ENCODE assay signal across 23 mouse cellular contexts in genomic region chr5:97601384-97601783, GRCm38 (mm10).
DNase-seq lines count a peak whose midpoint lies in the region; ATAC-seq and TF ChIP-seq lines count a peak whose summit lies in the region.
"Had no signal": no experiment of that assay in that cellular context is flagged by ENCODE, and none has a peak within 500 bp of the region (broad histone marks: within the 10 kb centered on the region; RNA-seq: fewer than 3 reads in every experiment).

No protein-coding gene starts in this region.

- no peak overlapping the region for H3K27ac ChIP-seq in kidney, embryonic 15.5 days
- no peak overlapping the region for H3K27ac ChIP-seq in kidney, postnatal 0 days
- 0 out of 2 replicates have a peak overlapping the region, but pooled peaks have one; percentile 11 for H3K27ac ChIP-seq in brown adipose tissue, adult 24 weeks (replicated peaks; ENCODE audit: low read depth, low read length)
- H3K27ac ChIP-seq in liver, postnatal 0 days (ENCODE audit: low read depth): no peak overlapping the region
- H3K27ac ChIP-seq: embryonic facial prominence, embryonic 13.5 days; embryonic facial prominence, embryonic 15.5 days; forebrain, embryonic 10.5 days; forebrain, embryonic 12.5 days had no signal

- no peaks in the 10 kb centered on the region for H3K36me3 ChIP-seq in kidney, embryonic 15.5 days
- no peaks in the 10 kb centered on the region for H3K36me3 ChIP-seq in kidney, postnatal 0 days (ENCODE audit: insufficient read depth, low read length)
- no peaks in the 10 kb centered on the region for H3K36me3 ChIP-seq in splenic B cell, adult 2 months (ENCODE audit: control insufficient read depth, insufficient read depth, low read length, poor library complexity, severe bottlenecking)
- no peaks in the 10 kb centered on the region for H3K36me3 ChIP-seq in liver, postnatal 0 days (replicated peaks; ENCODE audit: insufficient read depth, low read length)
- H3K36me3 ChIP-seq: embryonic facial prominence, embryonic 13.5 days; embryonic facial prominence, embryonic 15.5 days; forebrain, embryonic 10.5 days; forebrain, embryonic 12.5 days had no signal

- DNase-seq in kidney, postnatal 14 days: no peak
- DNase-seq in kidney, postnatal 0 days (ENCODE audit: low spot score): peak; percentile 10
- no peak for DNase-seq in kidney, adult 18-20 months
- peak; percentile 9 for DNase-seq in splenic B cell, adult 2 months (ENCODE audit: low read depth, low spot score)
- DNase-seq in liver, postnatal 0 days: no peak
- DNase-seq: adrenal gland, postnatal 14 days; adrenal gland, postnatal 36 days; cerebellum, adult 11 months; cerebellum, adult 18-20 months; cerebellum, adult 8-10 months; cerebellum, adult 9-11 months; cerebellum, postnatal 14 days; cerebellum, postnatal 36 days; embryo, embryonic 11 days had no signal

- no peak for TF ChIP-seq CTCF in kidney, postnatal 0 days (IDR thresholded peaks at IDR 0.05; ENCODE audit: low read depth)
- no peak for TF ChIP-seq CTCF in liver, postnatal 0 days (IDR thresholded peaks at IDR 0.05; ENCODE audit: low read depth)

- H3K4me3 ChIP-seq in kidney, embryonic 15.5 days (replicated peaks): no peak overlapping the region
- H3K4me3 ChIP-seq in kidney, postnatal 0 days (replicated peaks; ENCODE audit: low read depth, low read length): no peak overlapping the region
- no peak overlapping the region for H3K4me3 ChIP-seq in brown adipose tissue, adult 24 weeks (ENCODE audit: insufficient read depth, low read depth, low read length)
- H3K4me3 ChIP-seq in liver, postnatal 0 days (ENCODE audit: low read depth, low read length): no peak overlapping the region
- H3K4me3 ChIP-seq: embryonic facial prominence, embryonic 13.5 days; embryonic facial prominence, embryonic 15.5 days; erythroblast, embryonic 14.5 days; forebrain, embryonic 10.5 days; forebrain, embryonic 12.5 days had no signal

- H3K4me1 ChIP-seq in kidney, embryonic 15.5 days: no peaks in the 10 kb centered on the region
- no peaks in the 10 kb centered on the region for H3K4me1 ChIP-seq in kidney, postnatal 0 days (replicated peaks; ENCODE audit: insufficient read depth, low read length)
- H3K4me1 ChIP-seq in brown adipose tissue, adult 24 weeks (ENCODE audit: control insufficient read depth, insufficient read depth, insufficient read length, low read length): no peaks in the 10 kb centered on the region
- H3K4me1 ChIP-seq in liver, postnatal 0 days (ENCODE audit: insufficient read depth): no peaks in the 10 kb centered on the region
- H3K4me1 ChIP-seq: embryonic facial prominence, embryonic 15.5 days; forebrain, embryonic 10.5 days; forebrain, embryonic 12.5 days had no signal

- no peaks in the 10 kb centered on the region for H3K9me3 ChIP-seq in kidney, embryonic 15.5 days (replicated peaks)
- no peaks in the 10 kb centered on the region for H3K9me3 ChIP-seq in kidney, postnatal 0 days (replicated peaks; ENCODE audit: low read length)
- H3K9me3 ChIP-seq in liver, postnatal 0 days (ENCODE audit: low read length): no peaks in the 10 kb centered on the region
- H3K9me3 ChIP-seq: embryonic facial prominence, embryonic 13.5 days; embryonic facial prominence, embryonic 15.5 days; forebrain, embryonic 10.5 days; forebrain, embryonic 12.5 days had no signal

- peak; percentile 75; the same call in 1 of the 2 replicates for ATAC-seq in kidney, embryonic 15.5 days (replicated peaks; ENCODE audit: low FRiP score)
- ATAC-seq in kidney, postnatal 0 days (replicated peaks; ENCODE audit: low FRiP score, low read depth): no peak
- ATAC-seq in liver, postnatal 0 days: no peak
- ATAC-seq: forebrain, embryonic 14.5 days; forebrain, embryonic 16.5 days had no signal

- no peaks in the 10 kb centered on the region for H3K27me3 ChIP-seq in kidney, embryonic 15.5 days
- H3K27me3 ChIP-seq in kidney, postnatal 0 days (ENCODE audit: insufficient read depth, low read length): no peaks in the 10 kb centered on the region
- no peaks in the 10 kb centered on the region for H3K27me3 ChIP-seq in splenic B cell, adult 2 months (ENCODE audit: control insufficient read depth, insufficient read depth, low read length, poor library complexity, severe bottlenecking)
- no peaks in the 10 kb centered on the region for H3K27me3 ChIP-seq in liver, postnatal 0 days (ENCODE audit: insufficient read depth, low read length)
- H3K27me3 ChIP-seq: embryonic facial prominence, embryonic 13.5 days; embryonic facial prominence, embryonic 15.5 days; forebrain, embryonic 12.5 days had no signal

- no peak overlapping the region for H3K4me2 ChIP-seq in kidney, embryonic 15.5 days
- no peak overlapping the region for H3K4me2 ChIP-seq in kidney, postnatal 0 days (ENCODE audit: low read length)
- no peak overlapping the region for H3K4me2 ChIP-seq in liver, postnatal 0 days (ENCODE audit: low read depth, low read length)
- H3K4me2 ChIP-seq: embryonic facial prominence, embryonic 13.5 days; embryonic facial prominence, embryonic 15.5 days; forebrain, embryonic 12.5 days had no signal

- no peak for TF ChIP-seq EP300 in liver, postnatal 0 days (IDR thresholded peaks at IDR 0.05; ENCODE audit: low read depth)

- H3K9ac ChIP-seq in kidney, embryonic 15.5 days: no peak overlapping the region
- no peak overlapping the region for H3K9ac ChIP-seq in kidney, postnatal 0 days (ENCODE audit: low read depth, low read length)
- no peak overlapping the region for H3K9ac ChIP-seq in liver, postnatal 0 days (replicated peaks)
- H3K9ac ChIP-seq: embryonic facial prominence, embryonic 13.5 days; embryonic facial prominence, embryonic 15.5 days; forebrain, embryonic 12.5 days had no signal

- 53% methylated on average over 2 of the region's 2 CpGs for WGBS in kidney, embryonic 15.5 days
- 44% methylated on average over 2 of the region's 2 CpGs for WGBS in kidney, postnatal 0 days
- 62% methylated on average over 2 of the region's 2 CpGs for WGBS in liver, postnatal 0 days (ENCODE audit: insufficient replicate concordance)

Comparison
In these comparisons a context has a peak if more than half of its experiments do, and no peak if none do; other contexts are left out.
1. DNase-seq: peak in kidney, postnatal 0 days (single experiment) and splenic B cell, adult 2 months (single experiment); none in kidney, postnatal 14 days (single experiment), kidney, adult 18-20 months (single experiment) and liver, postnatal 0 days (single experiment).